Mouse (Mus musculus) thymus, adult 2 months (tissue): Measurements from ENCODE around the gene Stx5a.

Experiments
- CTCF ChIP-seq: fragments of 200-500 bp; IDR thresholded peaks from 2 replicates; pipeline ENCODE4 v1.5.1; 2012; ENCODE audit warnings: mild to moderate bottlenecking, control low read depth, low read length, moderate library complexity, borderline replicate concordance; ENCODE audit not compliant: control insufficient read depth, poor library complexity, insufficient read depth; ENCODE audit errors: extremely low read depth
- POLR2A ChIP-seq: fragments of 200-500 bp; IDR thresholded peaks from 2 replicates; pipeline ENCODE4 v1.6.1; 2012; ENCODE audit warnings: mild to moderate bottlenecking, low read length, control low read depth, moderate library complexity; ENCODE audit not compliant: control insufficient read depth, poor library complexity, insufficient read depth; ENCODE audit errors: extremely low read depth

- no peak for TF ChIP-seq CTCF
- peak; percentile 61 for TF ChIP-seq POLR2A
Observed at GRCm38 (mm10) chr19:8735389-8736159, 5.6 kb upstream of the Stx5a start, which contains the start of gene Wdr74.
